Mouse (Mus musculus) lung, postnatal 36 days (tissue): ENCODE measurements around the gene Mrps33.

ENCODE experiments used
- DNase-seq: peaks from one replicate; pipeline ENCODE4 v3.0.0; 2022; ENCODE audit warnings: mixed read lengths

Mrps33 gene

GRCm38 (mm10) chr6:39778506-39778905 lies 32.3 kb downstream of the Mrps33 start:
- peak; percentile 8 for DNase-seq

DNA sequence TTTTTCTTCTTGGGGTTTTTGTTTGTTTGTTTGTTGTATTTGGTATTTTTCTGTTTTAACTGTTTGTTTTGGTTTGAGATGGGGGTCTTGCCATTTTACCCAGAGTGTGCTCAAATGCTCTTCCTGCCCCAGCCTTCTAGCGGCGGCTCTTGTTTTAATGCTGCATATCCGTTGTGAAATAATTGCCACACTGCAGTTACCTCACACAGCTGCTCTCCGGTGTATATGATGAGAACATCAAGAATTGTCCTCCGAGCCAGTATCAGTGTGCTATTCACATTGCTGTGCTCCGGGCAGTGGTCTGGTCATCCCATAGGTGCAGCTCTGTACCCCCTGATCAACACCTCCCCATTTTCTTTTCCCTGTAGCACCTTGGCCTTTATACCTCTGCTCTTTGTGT lies 34.5 kb downstream of the Mrps33 start:
- DNase-seq = no peak

- DNase-seq = no peak
Observed at GRCm38 (mm10) chr6:39775029-39775428, 35.8 kb downstream of the Mrps33 start.

DNA sequence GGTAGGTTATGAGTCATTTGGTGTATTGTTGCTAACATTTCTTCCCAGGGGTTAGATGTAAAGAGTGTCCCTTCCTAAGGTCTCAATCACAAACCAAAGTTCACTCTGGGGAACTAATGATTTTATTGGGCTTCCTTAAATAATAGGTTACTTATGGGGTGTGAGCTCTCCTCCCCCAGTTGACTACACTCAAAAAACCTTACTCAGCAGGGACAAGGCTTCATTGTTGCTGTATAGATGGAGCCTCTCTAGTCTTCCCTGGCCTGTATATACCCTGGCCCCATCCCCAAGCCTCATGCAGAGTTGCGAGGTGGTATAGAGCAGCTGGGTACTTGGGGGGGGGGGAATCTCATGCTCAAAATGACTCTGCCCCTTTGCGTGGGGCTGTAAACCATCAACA lies 53.6 kb downstream of the Mrps33 start:
- no peak for DNase-seq
